Mouse (Mus musculus) cerebellum, postnatal 36 days (tissue): ENCODE results near the gene Nudt3.

Experiments used
- DNase-seq, 2 experiments: peaks; one replicate each; pipeline ENCODE4 v3.0.0; 2021 to 2022; ENCODE audit warnings: mixed read lengths in 2 of 2

Nudt3 gene

DNA sequence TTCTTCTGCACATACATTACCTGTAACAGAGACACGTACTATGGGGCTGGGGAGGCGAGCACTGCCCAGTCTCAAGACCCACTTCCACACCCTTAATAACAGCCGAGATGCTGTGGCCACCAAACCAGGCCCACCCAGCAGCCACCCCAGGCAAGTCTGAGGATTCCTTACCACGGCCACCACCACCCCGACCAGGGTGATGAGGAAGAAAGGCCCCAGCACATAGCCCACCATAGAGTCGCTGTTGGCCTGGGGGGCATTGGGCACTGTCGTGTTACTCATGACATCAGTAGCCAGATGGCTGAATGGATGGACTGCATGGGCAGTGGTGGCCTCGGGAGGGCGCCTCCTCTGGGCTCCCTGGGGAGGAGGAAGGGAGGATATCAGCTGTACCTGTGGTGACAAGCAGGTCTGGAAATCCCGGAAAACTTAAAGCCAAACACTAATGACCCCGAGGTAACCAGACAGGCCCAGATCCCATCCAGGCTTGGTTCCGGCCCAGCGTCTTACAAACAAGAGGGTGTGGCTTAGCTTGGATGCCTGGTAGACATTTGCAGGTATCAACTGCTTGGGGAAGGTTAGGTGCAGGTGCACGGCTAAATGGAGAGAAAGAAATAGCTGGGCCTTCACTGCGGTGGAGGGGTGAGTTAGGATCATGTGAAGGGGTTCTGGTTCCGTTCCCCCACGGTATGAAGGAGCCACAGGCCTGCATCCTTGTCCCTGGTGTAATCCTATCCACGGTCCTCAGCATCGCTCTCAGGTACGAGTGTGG lies 58.7 kb downstream of the Nudt3 start:
- DNase-seq: peak; percentile 48 to 64

DNA sequence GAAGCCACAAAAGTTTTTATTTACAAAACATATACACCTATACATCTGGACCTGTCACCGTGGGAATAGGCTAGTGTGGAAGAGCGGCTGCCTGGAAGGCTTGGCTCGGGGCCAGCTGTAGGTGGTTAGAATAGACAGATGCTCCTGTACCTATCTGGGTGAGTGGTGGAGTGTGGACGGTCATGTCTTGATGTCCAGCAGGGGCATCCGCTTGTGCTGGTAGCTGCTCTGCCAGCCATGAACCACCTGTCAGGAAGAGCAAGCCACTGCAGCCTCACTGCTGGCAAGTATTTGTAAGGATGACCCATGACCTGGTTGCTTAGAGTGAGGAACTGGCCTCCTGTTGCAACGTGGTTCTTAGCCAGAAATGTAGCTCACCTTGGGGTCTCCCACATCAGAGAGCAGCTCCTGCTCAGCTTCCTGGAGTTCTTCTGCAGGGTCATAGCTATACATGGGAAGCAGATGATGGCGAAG lies 59.5 kb downstream of the Nudt3 start:
- peak; percentile 45 to 51 for DNase-seq

DNA sequence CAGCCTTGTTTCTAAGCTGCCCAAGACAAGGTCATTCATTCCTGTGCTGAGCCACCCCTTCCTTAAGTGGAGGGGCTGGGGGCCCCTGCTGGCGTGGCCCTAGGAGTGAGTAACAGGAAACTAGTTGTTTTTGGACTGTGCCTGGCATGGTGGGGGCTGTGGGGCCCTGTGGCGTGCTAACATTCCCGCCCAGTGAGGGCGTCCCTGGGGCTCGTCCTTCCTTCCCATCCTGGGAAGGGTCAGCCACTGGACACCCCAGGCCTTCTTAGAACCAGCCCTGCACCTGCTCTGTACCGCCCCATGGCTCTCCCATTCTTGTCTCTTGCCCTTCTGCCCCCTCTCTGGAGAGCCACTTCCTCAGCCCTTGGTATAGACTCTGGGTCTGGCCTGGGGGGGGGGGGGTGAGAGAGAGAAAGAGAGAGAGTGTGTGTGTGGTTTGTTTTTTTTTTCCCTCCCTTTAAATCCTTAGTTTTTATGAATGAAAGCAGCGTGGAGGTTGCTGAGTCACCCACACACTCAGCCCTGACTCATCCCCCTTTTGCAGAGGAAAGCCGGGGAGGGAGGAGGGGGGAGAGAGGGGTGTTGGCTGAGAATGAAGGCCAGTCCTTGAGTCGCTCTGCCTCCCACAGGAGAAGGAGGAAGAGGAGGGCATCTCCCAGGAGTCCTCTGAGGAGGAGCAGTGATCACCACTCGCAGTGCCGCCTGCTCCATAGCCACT lies 61.3 kb downstream of the Nudt3 start:
- DNase-seq: no peak

DNA sequence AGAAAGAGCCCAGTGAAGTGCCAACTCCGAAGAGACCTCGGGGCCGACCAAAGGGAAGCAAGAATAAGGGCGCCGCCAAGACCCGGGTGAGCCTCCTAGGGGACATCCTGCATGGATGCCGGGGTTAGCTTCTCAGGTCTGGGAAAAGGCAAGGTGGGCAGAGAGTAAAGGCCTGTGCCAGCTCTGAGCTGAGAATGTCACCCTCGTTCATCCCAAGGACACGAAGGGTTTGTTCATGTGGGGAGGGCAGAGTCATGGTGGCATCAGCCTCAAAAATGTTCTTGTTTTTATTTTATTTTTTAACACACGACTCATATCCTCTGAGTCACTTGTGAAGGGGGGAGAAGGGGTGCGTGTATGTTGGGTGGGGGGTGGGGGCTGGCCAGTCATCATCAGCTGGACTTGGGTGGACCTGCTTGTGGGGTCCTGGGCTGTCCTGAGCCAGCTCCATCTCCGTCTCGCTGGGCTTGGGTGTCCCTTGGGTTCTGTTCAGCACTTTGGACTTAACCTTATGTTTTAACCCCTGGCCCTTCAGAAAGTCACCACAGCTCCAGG lies 62.3 kb downstream of the Nudt3 start:
- DNase-seq: no peak

DNA sequence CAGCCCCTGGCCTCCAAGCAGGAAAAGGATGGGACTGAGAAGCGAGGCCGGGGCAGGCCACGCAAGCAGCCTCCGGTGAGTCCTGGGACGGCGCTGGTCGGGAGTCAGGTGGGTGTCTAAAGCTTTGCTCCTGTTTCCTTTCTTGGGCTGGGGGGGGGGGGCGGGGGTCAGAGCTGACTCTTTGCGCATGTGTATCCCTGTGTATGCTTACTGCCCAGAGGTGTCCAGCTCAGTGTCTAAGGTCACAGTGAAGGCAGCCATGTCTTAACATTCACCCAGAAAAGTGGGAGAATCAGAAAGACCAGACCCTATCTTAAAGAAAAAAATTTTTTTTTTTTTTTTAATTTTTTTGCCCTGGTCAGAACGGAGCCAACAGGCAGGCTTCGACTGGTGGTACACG lies 63.7 kb downstream of the Nudt3 start:
- no peak for DNase-seq

DNA sequence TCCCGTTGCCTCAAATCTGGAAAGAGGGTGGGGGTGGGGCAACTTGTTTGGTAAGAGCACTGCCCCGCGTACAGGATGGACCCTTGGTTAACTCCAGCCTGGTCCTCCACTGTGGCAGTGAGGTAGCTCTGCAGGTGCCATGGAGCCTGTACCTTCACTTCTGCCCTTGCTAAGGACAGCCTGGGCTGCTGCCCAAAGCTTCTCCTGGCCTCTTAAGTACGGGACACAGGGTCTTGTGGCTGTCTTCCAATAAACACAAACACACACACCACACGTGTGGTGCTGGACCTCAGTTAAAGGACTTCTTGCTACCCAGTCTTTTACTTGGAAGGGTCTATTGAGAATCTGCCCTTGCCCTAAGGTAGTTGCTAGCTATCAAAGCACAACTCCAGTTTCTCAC lies 64.5 kb downstream of the Nudt3 start:
- no peak for DNase-seq

DNA sequence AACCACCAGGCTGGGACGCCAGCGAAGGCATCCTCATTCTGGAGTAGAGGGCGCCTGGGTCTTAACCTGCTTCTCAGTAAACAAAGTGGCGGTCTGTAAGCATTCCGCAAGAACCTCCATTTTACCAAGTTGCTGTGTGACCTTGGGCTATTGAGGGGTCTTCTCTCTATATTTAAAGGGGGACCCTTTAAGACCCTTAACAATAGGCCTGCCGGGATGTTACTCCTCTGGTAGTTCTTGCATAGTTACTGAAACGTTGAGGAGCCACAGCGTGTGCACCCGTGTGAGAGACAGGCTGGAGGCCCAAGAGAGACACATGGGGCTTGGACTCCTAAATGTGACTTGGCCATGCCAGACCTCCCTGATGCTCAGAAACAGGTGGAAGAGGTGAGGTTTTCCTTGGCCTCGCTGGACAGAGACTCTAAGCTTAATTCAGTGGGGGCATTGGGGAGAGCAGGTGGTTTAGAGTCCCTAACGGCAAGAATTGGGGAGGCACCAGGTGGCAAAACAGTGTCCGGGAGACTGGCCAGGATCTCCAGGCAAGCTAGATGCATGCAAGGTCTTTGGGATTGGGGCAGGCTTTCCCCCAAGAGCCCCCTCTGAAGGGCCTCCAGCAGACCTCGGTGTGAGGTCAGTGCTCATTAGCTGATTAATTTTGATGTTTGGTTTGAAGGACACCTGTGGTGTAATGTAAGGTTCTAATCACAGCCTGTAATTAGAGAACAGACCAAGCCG lies 65.2 kb downstream of the Nudt3 start:
- DNase-seq: peak; percentile 64 to 65

DNA sequence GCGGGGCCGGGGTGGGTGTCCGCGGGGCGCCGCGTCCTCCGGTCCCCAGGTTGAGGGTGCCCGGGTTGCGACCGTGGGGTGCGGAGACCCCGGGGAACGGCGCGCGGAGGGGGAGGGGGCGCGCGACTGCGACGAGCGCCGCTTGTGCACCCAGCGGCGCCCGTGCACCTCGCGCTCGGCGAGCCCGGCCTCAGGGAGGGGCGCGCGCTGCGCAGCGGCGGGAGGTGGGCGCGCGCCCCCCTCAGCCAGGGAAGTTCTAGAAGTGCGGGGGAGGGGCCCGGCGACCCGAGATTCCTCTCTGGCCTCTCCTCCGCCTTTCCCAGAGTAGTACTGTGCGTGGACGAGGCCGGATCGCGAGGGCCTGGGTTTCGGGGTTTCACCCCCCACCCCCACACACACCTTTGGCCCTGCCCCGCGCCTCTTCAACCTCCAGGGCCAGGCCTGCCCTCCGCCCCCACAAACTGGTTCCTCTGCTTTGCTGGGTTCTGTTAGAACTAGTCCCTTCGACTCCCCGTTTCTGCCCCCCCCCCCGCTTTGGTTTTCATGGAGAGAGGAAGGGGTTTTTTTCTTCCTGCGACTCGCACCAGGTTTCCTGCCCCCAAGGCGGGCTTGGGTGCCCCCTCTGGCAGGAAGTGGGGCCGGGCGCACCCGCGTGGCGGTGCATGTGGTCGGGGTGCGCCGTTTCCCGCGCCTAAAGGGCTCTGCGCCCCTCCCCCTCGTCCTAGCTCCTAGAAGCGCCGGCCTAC lies 65.9 kb downstream of the Nudt3 start:
- peak in 1 of 2 experiments; percentile 53 for DNase-seq

DNA sequence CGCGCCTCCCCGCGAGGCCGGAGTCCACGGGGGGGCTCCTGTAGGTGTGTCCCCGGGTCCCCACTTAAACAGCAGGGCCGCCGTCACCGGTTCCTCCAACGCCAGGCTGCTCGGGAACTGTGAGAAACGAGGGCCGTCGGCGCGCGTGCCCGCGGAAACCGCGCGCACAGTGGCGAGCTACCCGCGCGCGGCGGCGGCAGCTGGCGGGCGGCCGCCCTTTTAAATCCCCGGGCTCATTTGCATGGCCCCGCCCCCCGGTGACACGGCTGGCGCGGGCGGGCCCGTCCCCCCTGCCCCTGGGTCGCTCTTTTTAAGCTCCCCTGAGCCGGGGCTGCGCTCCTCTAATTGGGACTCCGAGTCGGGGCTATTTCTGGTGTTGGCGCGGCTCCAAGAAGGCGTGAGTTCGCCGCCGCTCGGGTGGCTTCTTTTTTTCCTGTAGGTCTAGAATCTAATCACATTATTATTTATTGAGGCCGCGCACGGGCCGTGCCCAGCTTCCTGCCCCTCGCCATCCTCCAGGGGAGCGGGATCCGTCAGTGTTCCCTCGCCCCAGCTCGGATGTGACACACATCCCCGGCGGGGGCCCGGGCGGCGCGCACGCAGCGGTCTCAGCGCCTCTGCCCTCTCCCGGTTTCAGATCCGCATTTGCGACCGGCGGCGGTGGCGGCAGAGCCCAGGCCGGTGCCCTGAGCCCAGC lies 66.8 kb downstream of the Nudt3 start, which contains the start of gene Hmga1:
Gene Hmga1 (plus strand): TSS at position 183 of the 697 bp plus-strand sequence.
- DNase-seq: peak; percentile 83 to 87

DNA sequence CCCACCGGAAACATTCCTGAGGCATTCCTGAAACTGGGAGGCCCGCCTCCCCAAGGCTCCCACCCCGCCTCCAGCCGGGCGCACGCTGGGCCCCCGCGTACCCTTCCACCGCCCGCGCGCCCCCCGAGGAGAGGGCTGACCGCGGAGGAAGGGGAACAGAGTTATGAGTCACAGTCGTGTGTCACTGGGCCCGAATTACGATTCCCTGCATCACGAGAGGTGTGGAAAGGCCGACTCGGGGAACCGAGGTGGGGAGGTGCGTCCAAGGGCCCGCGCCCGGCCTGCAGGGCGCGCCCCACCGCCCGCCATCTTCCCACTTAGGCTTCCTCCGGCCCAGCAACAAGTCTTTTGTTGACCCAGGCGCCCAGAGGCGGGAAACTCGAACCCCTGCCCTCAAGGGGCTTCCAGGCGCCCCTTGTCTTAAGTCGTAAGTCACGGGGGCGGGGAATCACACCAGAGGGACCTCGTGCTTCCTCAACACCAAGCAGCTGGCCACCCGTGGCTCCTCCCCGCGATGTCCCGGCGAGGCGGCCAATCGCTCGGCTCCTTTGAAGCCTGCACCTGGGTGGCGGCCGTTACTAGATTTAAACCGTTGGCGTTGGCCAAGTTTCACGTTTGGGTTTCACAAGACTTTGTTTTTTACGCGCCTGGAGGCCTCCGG lies 67.7 kb downstream of the Nudt3 start:
- peak in 1 of 2 experiments; percentile 44 for DNase-seq

DNA sequence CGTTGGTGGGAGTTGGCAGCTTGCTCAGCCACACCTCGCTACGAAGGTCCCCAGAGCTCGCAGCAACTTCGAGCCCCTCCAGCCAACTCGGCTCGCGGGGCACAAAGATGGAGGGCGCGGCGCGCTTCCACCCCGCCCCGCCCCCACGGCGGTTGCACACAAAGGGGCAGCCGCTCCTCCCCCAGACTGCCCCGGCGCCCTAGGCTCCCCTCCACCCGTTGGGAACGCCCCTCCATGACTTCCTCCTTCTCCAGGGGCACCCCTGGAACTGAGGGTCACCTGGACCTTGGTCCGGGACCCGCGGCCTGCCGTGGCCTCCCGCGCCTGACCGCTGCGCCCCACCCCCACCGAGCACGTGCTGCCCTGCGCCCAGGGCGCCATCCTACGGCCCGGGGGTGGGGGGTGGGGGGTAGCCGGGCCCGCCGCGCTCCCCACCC lies 68.2 kb downstream of the Nudt3 start:
- DNase-seq: no peak

DNA sequence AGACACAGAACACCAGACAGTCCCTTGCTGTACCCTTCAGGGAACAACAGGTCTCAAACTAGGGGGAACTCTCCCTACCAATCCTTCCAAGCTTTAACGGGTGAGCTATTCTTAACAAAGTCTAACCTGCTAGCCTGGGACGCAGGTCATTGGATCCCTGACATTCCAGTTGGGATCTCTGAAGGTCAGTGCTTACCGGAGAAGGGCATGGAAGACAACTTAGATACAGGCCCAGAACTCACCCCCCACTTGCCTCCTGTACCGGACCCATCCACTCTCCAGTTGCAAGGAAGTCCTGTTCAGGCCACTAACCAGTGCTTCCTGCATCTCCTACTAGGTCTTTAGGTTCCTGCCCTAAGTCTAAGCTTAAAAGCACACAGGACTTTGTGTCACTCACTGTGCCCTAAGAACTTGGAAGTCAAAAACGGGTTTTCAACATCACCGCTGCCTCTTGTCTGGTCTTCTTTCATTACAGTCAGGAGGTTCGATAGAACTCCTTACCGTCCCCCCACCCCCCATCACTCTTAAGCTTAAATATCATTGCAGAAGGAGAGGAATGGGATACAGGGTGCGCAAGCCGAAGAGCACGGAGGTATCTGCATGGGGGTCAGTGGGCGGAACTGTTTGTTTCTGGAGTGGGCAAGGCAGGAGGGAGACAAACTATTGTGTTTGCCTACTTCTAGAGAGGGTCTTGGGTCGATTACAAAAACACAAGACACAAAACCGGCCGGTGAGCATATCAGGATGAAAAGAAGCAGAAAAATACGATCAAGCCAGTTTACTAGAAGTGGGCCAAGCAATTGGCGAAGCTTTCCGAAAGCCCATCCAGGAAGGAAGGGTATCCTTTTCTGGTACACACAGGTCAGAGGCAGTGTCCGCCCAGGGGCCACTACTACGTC lies 69.0 kb downstream of the Nudt3 start:
- no peak for DNase-seq

DNA sequence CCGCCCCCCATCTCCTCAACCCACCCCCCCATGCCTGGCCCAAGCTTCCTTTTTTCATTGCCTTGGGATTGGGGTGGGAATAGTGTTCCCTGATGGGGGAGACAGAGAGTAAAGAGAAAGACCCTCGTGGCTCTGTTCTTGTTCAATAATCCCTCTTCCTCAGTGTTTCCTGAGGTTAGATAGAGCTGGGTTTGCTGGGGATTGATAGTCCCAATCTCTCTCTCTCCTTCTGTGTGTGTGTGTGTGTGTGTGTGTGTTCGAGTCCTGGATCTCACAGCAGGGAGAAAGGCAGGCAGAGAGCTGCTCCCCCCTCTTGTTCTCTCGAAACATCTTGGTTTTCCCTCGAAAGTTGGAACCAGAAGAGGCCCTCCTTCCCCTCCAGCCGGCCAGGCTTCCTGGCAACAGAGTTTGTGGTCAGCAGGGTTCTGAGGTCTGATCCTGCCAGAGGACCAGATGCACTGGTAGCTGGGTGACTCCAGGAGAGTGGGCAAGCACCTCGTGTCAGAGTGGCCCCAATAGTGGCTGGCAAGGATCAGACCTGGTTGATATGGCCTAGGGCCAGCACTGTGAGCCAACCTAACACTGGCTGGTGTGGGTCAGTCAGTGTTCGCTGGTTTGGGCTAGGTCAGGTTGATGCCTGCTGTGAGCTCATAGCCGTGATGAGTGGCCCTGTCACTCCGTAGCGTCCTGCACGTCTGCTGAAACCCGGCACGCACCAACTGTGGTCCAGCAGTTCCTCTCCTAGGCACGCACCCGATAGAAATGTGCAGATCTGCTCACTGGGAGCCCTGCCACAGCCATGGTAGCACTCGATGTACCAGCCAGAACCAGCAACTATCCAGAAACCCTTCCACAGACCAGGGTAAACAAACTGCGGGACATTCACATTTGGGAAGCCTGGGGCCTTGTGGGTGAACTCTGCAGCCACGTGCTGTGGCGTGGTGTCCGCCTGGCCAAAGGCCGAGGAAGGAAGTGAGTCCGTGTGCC lies 70.8 kb downstream of the Nudt3 start:
- DNase-seq: no peak

DNA sequence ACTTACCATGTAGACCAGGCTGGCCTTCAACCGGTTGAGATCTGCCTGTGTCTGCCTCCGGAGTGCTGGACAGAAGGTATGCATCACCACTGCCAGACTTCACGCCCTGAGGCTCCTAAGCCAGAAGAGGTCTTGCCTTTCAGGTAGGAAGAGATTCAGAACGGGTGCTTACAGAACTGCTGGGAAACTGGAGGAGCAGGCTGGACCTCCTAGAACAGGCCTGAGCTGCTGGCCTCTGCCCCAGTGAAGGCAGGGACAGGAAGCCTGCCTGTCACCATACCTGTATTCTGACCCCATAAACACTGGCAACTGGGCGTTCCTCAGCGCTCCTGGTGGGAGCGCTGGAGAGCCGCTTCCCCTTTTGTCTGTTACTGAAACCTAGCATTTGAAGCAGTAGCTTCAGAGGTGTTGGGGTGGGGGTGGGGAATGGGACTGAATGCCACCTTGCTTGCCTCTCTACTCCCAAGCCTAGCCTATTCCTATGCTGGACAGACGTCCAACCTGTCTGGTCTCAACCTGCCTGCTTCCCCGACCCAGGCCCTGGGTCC lies 71.8 kb downstream of the Nudt3 start:
- no peak for DNase-seq

DNA sequence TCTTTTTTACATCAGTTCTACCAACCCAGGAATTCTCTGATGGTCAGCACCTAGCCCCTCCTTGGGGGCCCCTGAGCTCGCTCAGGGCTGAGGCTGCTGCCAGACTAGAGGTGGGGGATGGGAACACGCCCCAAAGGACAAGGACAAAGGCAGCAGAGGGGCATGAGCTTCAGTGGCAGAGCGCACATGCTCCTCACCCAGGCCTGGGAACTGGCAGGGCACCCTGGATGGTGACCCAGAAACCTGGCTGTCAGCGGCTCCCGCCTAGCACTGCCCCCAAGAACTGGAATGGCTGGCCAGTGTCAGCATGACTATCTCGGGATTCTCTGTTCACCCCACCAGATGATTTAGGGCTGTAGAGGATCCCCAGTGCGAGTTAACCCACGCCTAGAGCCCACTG lies 74.1 kb downstream of the Nudt3 start:
- DNase-seq: no peak

DNA sequence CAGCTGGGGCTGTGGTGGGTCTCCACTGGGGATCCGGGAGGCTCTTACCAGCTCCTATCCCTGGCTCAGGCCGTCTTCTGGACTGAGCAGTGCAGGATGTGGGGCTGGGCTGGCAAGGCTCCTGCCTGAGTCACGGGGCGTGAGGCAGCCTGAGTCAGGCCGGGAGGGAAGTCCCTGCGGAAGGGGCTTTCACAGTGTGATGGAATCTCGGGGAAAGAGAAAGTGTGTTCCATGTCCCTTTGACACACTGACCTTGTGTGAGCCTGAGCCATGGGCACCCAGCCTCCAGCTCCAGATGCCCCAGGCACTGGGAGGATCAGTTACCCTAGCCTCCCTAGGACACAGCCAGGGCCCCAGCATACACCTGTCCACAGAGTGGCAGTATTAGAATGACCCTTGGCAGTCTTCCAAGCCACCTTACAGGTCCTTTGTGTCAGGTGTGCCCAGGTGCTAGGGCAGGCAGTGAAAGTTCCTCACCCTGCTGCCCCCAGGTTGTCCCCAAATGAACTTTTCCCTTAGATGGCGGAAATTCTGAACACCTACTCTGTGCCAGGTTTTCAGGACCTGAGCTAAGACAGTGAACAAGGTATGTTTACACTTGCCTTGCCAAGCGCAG lies 75.9 kb downstream of the Nudt3 start:
- DNase-seq: no peak

DNA sequence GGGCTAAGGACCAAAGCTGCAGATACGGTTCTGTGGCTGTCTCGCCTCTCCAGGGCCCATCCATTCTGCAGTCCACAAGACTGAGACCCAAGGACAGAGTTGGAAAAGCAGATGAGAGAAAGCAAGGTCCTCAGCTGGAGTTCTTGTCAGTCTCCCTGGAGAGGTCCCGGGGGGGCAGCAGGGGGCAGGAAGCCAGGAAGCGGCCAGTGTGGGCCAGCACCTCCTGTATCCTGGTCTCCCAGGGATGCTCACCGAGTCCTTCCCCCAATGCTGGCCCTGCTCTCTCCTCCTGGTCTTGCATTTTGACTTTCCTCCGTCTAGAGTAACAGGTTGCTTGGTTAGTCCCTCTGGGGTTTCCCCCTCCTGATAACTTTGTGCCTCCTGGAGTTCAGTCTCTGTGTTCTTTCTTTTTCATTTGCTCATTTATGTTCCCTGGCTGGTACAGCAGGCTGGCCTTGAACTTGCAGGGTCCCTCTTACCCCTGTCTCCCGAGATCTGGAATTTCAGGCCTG lies 76.7 kb downstream of the Nudt3 start:
- no peak for DNase-seq

DNA sequence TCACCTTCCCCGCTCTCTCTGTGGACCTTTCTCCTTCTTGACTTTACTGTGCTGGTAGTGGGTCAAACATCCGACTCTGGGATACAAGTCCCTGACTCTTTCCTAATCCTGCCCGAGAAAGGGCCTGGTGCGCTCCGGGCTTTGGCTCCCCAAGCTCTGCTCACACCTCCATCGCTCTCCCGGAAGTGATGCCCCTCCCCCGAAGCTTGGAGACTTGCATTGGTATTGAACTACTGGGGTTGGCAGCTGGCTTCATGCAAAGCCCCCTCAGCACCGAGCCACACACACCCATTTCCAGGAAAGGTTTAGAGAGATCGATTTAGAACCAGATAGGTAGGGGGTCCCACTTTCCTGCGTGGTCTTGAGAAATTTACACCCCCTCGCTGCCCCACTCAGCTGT lies 77.3 kb downstream of the Nudt3 start:
- no peak for DNase-seq
